Mouse (Mus musculus) erythroblast, adult 5-6 weeks (primary cell): ENCODE data around the gene Auts2. TPM values are rescaled to one million over a fixed set of nuclear protein-coding genes. Genes with fewer than 3 reads are reported as not detected.

Experiments
- ATAC-seq: replicated peaks from 2 replicates; pipeline ENCODE4 v1.8.0; 2016; ENCODE audit warnings: moderate number of reproducible peaks, mild to moderate bottlenecking, moderate TSS enrichment, inconsistent platforms; ENCODE audit not compliant: poor library complexity, low FRiP score, severe bottlenecking
- total RNA-seq, 2 experiments: library from RNA; stranded (forward) in 1 of 2; stranded (reverse) in 1 of 2; fragments of 150-400 nt in 1 of 2; fragments of 200-764, 138-1000 nt in 1 of 2; gene quantifications; 2 replicates each; pipeline versions ENCODE4 v1.2.3 to v1.2.4; 2015 to 2017; ENCODE audit warnings: low replicate concordance in 2 of 2

Gene Auts2
- total RNA-seq, 2 experiments from 2014 or later, result 0.34 to 1.2 TPM

GRCm38 (mm10) chr5:132072356-132072755 lies 470.8 kb downstream of the Auts2 start:
- ATAC-seq, result no peak

- no peak for ATAC-seq
These were observed 475.1 kb downstream of the Auts2 start for GRCm38 (mm10) chr5:132067750-132068739.

GRCm38 (mm10) chr5:132060116-132060515 lies 483.0 kb downstream of the Auts2 start:
- ATAC-seq, result no peak

GRCm38 (mm10) chr5:132052637-132053036 lies 490.5 kb downstream of the Auts2 start:
- ATAC-seq, result no peak

- ATAC-seq, result no peak
These were observed 503.6 kb downstream of the Auts2 start for GRCm38 (mm10) chr5:132039584-132039983.

- no peak for ATAC-seq
These were observed 509.4 kb downstream of the Auts2 start for GRCm38 (mm10) chr5:132033491-132034350.

- no peak for ATAC-seq
These were observed 512.1 kb downstream of the Auts2 start for GRCm38 (mm10) chr5:132030941-132031531.

- no peak for ATAC-seq
These were observed 513.5 kb downstream of the Auts2 start for GRCm38 (mm10) chr5:132029638-132030037.

- ATAC-seq, result no peak
These were observed 514.1 kb downstream of the Auts2 start for GRCm38 (mm10) chr5:132029038-132029437.

- ATAC-seq, result no peak
These were observed 515.2 kb downstream of the Auts2 start for GRCm38 (mm10) chr5:132027859-132028498.

- no peak for ATAC-seq
These were observed 529.8 kb downstream of the Auts2 start for GRCm38 (mm10) chr5:132013296-132013695.

GRCm38 (mm10) chr5:132011795-132012194 lies 531.3 kb downstream of the Auts2 start:
- no peak for ATAC-seq

- ATAC-seq, result no peak
These were observed 534.4 kb downstream of the Auts2 start for GRCm38 (mm10) chr5:132008703-132009222.

- ATAC-seq, result no peak
These were observed 535.2 kb downstream of the Auts2 start for GRCm38 (mm10) chr5:132007907-132008306.

GRCm38 (mm10) chr5:131992681-131993211 lies 550.4 kb downstream of the Auts2 start:
- ATAC-seq, result no peak

- ATAC-seq, result no peak
These were observed 550.9 kb downstream of the Auts2 start for GRCm38 (mm10) chr5:131992268-131992667.

GRCm38 (mm10) chr5:131990532-131990931 lies 552.6 kb downstream of the Auts2 start:
- ATAC-seq, result no peak

- no peak for ATAC-seq
These were observed 561.7 kb downstream of the Auts2 start for GRCm38 (mm10) chr5:131981451-131981850.

- ATAC-seq, result no peak
These were observed 564.2 kb downstream of the Auts2 start for GRCm38 (mm10) chr5:131978939-131979338.
